Mouse (Mus musculus) myocyte (in vitro differentiated cells): ENCODE results near the gene Ergic1. TPM values are rescaled to one million over a fixed set of nuclear protein-coding genes. Genes with fewer than 3 reads are reported as not detected.
A peak's percentile ranks its signal among the peaks of the same experiment; 100 is the strongest.

Experiments
- H3K27me3 ChIP-seq: one replicate; pipeline ENCODE4 v1.6.1; 2011; ENCODE audit not compliant: control insufficient read depth, insufficient read depth, insufficient read length
- H3K36me3 ChIP-seq: one replicate; pipeline ENCODE4 v1.6.1; 2011; ENCODE audit not compliant: control insufficient read depth, insufficient read depth
- H3K4me2 ChIP-seq: one replicate; pipeline ENCODE4 v1.6.1; 2011; ENCODE audit warnings: low read depth, control low read depth
- H3K4me3 ChIP-seq: one replicate; pipeline ENCODE4 v1.5.1; 2011; ENCODE audit warnings: mild to moderate bottlenecking, control low read depth, moderate library complexity
- H3K79me2 ChIP-seq: one replicate; pipeline ENCODE4 v1.6.1; 2011; ENCODE audit not compliant: control insufficient read depth, insufficient read depth
- H3ac ChIP-seq: one replicate; pipeline ENCODE4 v1.6.1; 2011; ENCODE audit not compliant: control insufficient read depth, insufficient read length
- CEBPB ChIP-seq: IDR thresholded peaks from 2 replicates; pipeline ENCODE4 v1.6.1; 2011; ENCODE audit warnings: mild to moderate bottlenecking, moderate library complexity; ENCODE audit not compliant: poor library complexity, insufficient read depth, severe bottlenecking
- E2F4 ChIP-seq: IDR thresholded peaks from one replicate; pipeline ENCODE4 v1.6.1; 2011; ENCODE audit warnings: mild to moderate bottlenecking, control low read depth, moderate library complexity; ENCODE audit not compliant: insufficient read depth
- MAX ChIP-seq: IDR thresholded peaks from one replicate; pipeline ENCODE4 v1.6.1; 2011; ENCODE audit warnings: low read depth, mild to moderate bottlenecking, control low read depth
- MYOD1 ChIP-seq, 3 experiments: IDR thresholded peaks; one replicate each; pipeline ENCODE4 v1.6.1; 2011; ENCODE audit warnings: control low read depth in 2 of 3, low read depth in 2 of 3, mild to moderate bottlenecking in 2 of 3, moderate library complexity in 1 of 3; ENCODE audit not compliant: insufficient read length in 2 of 3, control insufficient read depth in 1 of 3
- MYOG ChIP-seq, 3 experiments: IDR thresholded peaks; one replicate each; pipeline ENCODE4 v1.6.1; 2011; ENCODE audit warnings: control low read depth in 2 of 3, low read depth in 2 of 3, mild to moderate bottlenecking in 2 of 3; ENCODE audit not compliant: insufficient read length in 2 of 3, control insufficient read depth in 1 of 3, insufficient read depth in 1 of 3
- POLR2A ChIP-seq: IDR thresholded peaks from one replicate; pipeline ENCODE4 v1.6.1; 2011; ENCODE audit warnings: low read depth, mild to moderate bottlenecking, control low read depth, moderate library complexity; ENCODE audit not compliant: insufficient read length
- POLR2AphosphoS2 ChIP-seq: IDR thresholded peaks from one replicate; pipeline ENCODE4 v1.6.1; 2011; ENCODE audit warnings: low read depth, control low read depth; ENCODE audit not compliant: insufficient read length
- REST ChIP-seq: IDR thresholded peaks from one replicate; pipeline ENCODE4 v1.6.1; 2011; ENCODE audit warnings: mild to moderate bottlenecking, control low read depth, moderate library complexity; ENCODE audit not compliant: insufficient read depth, insufficient read length
- SRF ChIP-seq: IDR thresholded peaks from one replicate; pipeline ENCODE4 v1.6.1; 2011; ENCODE audit warnings: low read depth; ENCODE audit not compliant: control insufficient read depth, insufficient read length
- TCF12 ChIP-seq: IDR thresholded peaks from one replicate; pipeline ENCODE4 v1.6.1; 2011; ENCODE audit warnings: mild to moderate bottlenecking, control low read depth; ENCODE audit not compliant: poor library complexity, insufficient read depth, severe bottlenecking
- TCF3 ChIP-seq: IDR thresholded peaks from one replicate; pipeline ENCODE4 v1.6.1; 2011; ENCODE audit warnings: low read depth, control low read depth; ENCODE audit not compliant: insufficient read length
- USF1 ChIP-seq: IDR thresholded peaks from one replicate; pipeline ENCODE4 v1.6.1; 2011; ENCODE audit warnings: low read depth, mild to moderate bottlenecking, control low read depth, moderate library complexity
- polyA plus RNA-seq: library from polyadenylated mRNA; unstranded; fragments of >200 nt; fragmentation: generic; extraction: Trizol; gene quantifications from one replicate; pipeline ENCODE4 v1.2.1, GENCODE M21; 2012; ENCODE audit warnings: missing spikeins

The Ergic1 gene
- polyA plus RNA-seq, 1 experiment = 102 TPM

DNA sequence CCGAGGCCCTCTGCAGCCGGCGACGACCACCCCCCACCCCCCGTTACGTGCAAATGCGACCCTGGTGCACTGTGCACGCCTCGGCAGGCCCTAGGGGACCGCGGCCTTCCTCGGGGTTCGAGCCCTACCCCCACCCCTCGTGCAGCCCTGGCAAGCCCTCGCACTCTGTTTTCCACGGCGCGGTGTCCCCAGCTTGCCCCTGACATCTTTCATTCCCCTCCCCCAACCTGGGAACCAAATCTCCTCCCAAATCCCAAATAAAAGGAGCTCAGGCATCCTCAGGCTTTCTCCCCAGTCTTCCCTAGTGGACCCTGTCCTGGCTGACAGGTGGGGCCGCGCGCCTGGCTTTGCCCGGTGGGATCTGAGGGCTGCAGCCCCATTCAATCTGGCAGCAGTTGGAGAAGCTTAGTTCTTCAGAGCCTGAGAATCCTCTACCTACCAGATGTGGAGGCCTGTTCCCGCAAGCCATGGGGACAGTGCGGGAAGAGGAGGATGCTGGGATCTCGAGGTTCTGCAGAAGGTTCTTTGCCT is 427 bp downstream of the Ergic1 start, which contains the start of gene Dusp1:
TSS of gene Dusp1 (minus strand) at position 478 of the 531 bp plus-strand sequence.
- TF ChIP-seq MAX (no peak), SRF (no peak), MYOG (IDR thresholded peaks at IDR 0.05; ENCODE audit: control insufficient read depth in 1 of 3, insufficient read depth in 1 of 3, insufficient read length in 2 of 3, low read depth in 2 of 3) (no peak), TCF12 (no peak), CEBPB (no peak), USF1 (no peak), POLR2A (no peak), TCF3 (no peak), POLR2AphosphoS2 (no peak), MYOD1 (IDR thresholded peaks at IDR 0.05; ENCODE audit: control insufficient read depth in 1 of 3, insufficient read length in 2 of 3, low read depth in 2 of 3) (no peak)
- H3ac ChIP-seq = peak within 1 kb of the TSS; percentile 70
- peaks cover 7% of the 10 kb centered on the region for H3K36me3 ChIP-seq
- peaks cover 38% of the 10 kb centered on the region for H3K79me2 ChIP-seq
- no peaks in the 10 kb centered on the region for H3K27me3 ChIP-seq
- peak within 1 kb of the TSS; percentile 59 for H3K4me3 ChIP-seq
- peak within 1 kb of the TSS; percentile 87 for H3K4me2 ChIP-seq

- TF ChIP-seq CEBPB (no peak), REST (no peak), MYOD1 (IDR thresholded peaks at IDR 0.05; ENCODE audit: control insufficient read depth in 1 of 3, insufficient read length in 2 of 3, low read depth in 2 of 3) (no peak), POLR2A (no peak), SRF (no peak), E2F4 (no peak), USF1 (no peak), MAX (no peak), TCF3 (no peak), TCF12 (no peak), POLR2AphosphoS2 (no peak), MYOG (IDR thresholded peaks at IDR 0.05; ENCODE audit: control insufficient read depth in 1 of 3, insufficient read depth in 1 of 3, insufficient read length in 2 of 3, low read depth in 2 of 3) (no peak)
- Histone ChIP-seq H3K27me3 (no peaks in the 10 kb centered on the region), H3K4me2 (peak overlapping the region; percentile 87), H3ac (peak overlapping the region; percentile 70), H3K36me3 (peaks cover 7% of the 10 kb centered on the region), H3K4me3 (peak overlapping the region; percentile 59), H3K79me2 (peaks cover 38% of the 10 kb centered on the region)
Observed at GRCm38 (mm10) chr17:26562292-26562691, 1.0 kb downstream of the Ergic1 start.

DNA sequence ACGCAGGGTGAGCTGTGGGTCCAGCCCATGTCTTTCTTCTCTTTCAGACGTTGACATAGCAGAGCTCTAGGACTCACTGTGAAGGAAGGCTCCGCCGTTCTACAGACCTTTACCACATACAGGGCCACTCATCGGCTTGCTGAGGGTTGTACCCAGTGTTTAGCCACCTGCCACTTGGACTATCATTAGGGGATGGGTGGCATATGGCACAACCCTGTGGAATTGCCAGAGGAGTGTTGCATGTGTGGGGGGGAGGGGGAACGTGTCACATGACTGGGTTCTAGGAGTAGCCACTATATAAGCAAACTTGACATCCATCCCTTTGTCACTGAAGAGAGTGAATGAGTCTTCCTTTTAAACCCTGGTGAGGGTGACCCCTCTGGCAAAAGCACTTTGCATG is 2.2 kb downstream of the Ergic1 start:
- H3K4me2 ChIP-seq = no peak overlapping the region
- H3K27me3 ChIP-seq = no peaks in the 10 kb centered on the region
- H3K36me3 ChIP-seq = peaks cover 7% of the 10 kb centered on the region
- TF ChIP-seq MAX (no peak), SRF (no peak), USF1 (no peak), REST (no peak), MYOD1 (IDR thresholded peaks at IDR 0.05; ENCODE audit: control insufficient read depth in 1 of 3, insufficient read length in 2 of 3, low read depth in 2 of 3) (no peak), CEBPB (no peak)
- no peak overlapping the region for H3ac ChIP-seq
- H3K4me3 ChIP-seq = peak overlapping the region; percentile 59
- peaks cover 46% of the 10 kb centered on the region for H3K79me2 ChIP-seq

DNA sequence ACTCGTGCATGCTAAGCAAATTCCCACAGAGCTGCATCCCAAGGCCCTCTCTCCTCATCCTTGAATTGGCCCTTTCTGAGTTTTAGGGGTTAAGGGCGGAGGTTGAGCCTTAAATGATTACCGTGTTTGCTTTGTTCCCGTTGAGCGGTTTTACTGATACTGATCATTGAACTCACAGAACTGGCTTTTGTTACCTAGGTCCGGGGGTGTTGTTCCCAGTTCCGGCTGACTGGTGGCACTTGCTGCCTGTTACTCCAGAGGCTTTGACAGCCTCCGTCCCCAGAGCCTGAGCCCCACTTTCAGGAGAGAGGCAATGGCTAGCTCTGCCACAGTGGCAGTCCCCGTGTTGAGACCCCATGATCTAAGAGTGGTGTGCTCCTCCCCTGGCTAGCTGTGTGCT is 3.1 kb downstream of the Ergic1 start:
- peaks cover 54% of the 10 kb centered on the region for H3K79me2 ChIP-seq
- H3K36me3 ChIP-seq = peaks cover 12% of the 10 kb centered on the region
- no peaks in the 10 kb centered on the region for H3K27me3 ChIP-seq
- no peak overlapping the region for H3ac ChIP-seq
- no peak overlapping the region for H3K4me2 ChIP-seq
- no peak overlapping the region for H3K4me3 ChIP-seq
- TF ChIP-seq SRF (no peak), E2F4 (no peak), POLR2AphosphoS2 (no peak), CEBPB (no peak), USF1 (no peak), MYOD1 (IDR thresholded peaks at IDR 0.05; ENCODE audit: control insufficient read depth in 1 of 3, insufficient read length in 2 of 3, low read depth in 2 of 3) (no peak), MYOG (IDR thresholded peaks at IDR 0.05; ENCODE audit: control insufficient read depth in 1 of 3, insufficient read depth in 1 of 3, insufficient read length in 2 of 3, low read depth in 2 of 3) (no peak), MAX (no peak), TCF12 (no peak), POLR2A (no peak), TCF3 (no peak)
